Mouse (Mus musculus) lung, embryonic 16.5 days (tissue): ENCODE data around the gene Foxp1. TPM values are rescaled to one million over a fixed set of nuclear protein-coding genes. Genes with fewer than 3 reads are reported as not detected.

Experiments
- ATAC-seq: fragments of 200-750 bp; cut with Nextera tagmentation; 2 replicates; pipeline ENCODE4 v1.8.0; 2017; ENCODE audit warnings: low read depth, mild to moderate bottlenecking, moderate library complexity
- H3K27ac ChIP-seq: fragments of 300-500 bp; sonication (generic); 2 replicates; pipeline ENCODE4 v1.5.1; 2014; ENCODE audit warnings: mild to moderate bottlenecking, control low read depth, low read length
- H3K27me3 ChIP-seq: fragments of 300-500 bp; sonication (generic); 2 replicates; pipeline ENCODE4 v1.6.1; 2014; ENCODE audit warnings: low read depth, low read length, mixed read lengths; ENCODE audit not compliant: control insufficient read depth, insufficient read depth
- H3K36me3 ChIP-seq: fragments of 300-500 bp; sonication (generic); 2 replicates; pipeline ENCODE4 v1.6.1; 2014; ENCODE audit warnings: low read length; ENCODE audit not compliant: control insufficient read depth, insufficient read depth
- H3K4me1 ChIP-seq: fragments of 300-500 bp; sonication (generic); replicated peaks from 2 replicates; pipeline ENCODE4 v1.6.1; 2014; ENCODE audit warnings: low read length, mixed read lengths; ENCODE audit not compliant: control insufficient read depth, insufficient read depth
- H3K4me2 ChIP-seq: fragments of 300-500 bp; sonication (generic); 2 replicates; pipeline ENCODE4 v1.6.1; 2014; ENCODE audit warnings: low read depth, low read length, control low read depth
- H3K4me3 ChIP-seq: fragments of 300-500 bp; sonication (generic); 2 replicates; pipeline ENCODE4 v1.5.1; 2014; ENCODE audit warnings: mild to moderate bottlenecking, low read length, control low read depth
- H3K9ac ChIP-seq: fragments of 300-500 bp; sonication (generic); 2 replicates; pipeline ENCODE4 v1.6.1; 2014; ENCODE audit warnings: low read length, control low read depth
- H3K9me3 ChIP-seq: fragments of 300-500 bp; sonication (generic); 2 replicates; pipeline ENCODE4 v1.6.1; 2016; ENCODE audit warnings: low read length; ENCODE audit not compliant: control insufficient read depth
- WGBS: fragments of 180-500 bp; shearing (Covaris S2); extraction: QIAGEN DNeasy Blood & Tissue Kit; methylation state at CpG from one replicate; pipeline ENCODE4 v1.1.7; 2014; 5-methylcytosine and 5-hydroxymethylcytosine counted together
- polyA plus RNA-seq: library from polyadenylated mRNA; unstranded; fragments of >200 nt; fragmentation: Nextera tagmentation; extraction: Ambion mirVana; gene quantifications from 2 replicates; pipeline ENCODE4 v1.2.1, GENCODE M21; 2015

Foxp1 gene
- polyA plus RNA-seq, 1 experiment from 2014 or later: 116 TPM

- no peaks in the 10 kb centered on the region for H3K36me3 ChIP-seq
- no peak overlapping the region for H3K4me3 ChIP-seq
- no peaks in the 10 kb centered on the region for H3K9me3 ChIP-seq
- no peak overlapping the region for H3K27ac ChIP-seq
- no peaks in the 10 kb centered on the region for H3K27me3 ChIP-seq
- H3K4me1 ChIP-seq: peaks cover 13% of the 10 kb centered on the region; the same call in 1 of the 2 replicates
- no peak overlapping the region for H3K4me2 ChIP-seq
- 62% methylated on average over 9 of the region's 9 CpGs for WGBS
- H3K9ac ChIP-seq: no peak overlapping the region
- no peak for ATAC-seq
These were observed 119.6 kb downstream of the Foxp1 start for GRCm38 (mm10) chr6:99402941-99403340.

- H3K4me1 ChIP-seq: peaks cover 13% of the 10 kb centered on the region; the same call in 1 of the 2 replicates
- H3K9me3 ChIP-seq: no peaks in the 10 kb centered on the region
- WGBS: 63% methylated on average over 3 of the region's 3 CpGs
- H3K9ac ChIP-seq: no peak overlapping the region
- H3K36me3 ChIP-seq: 0 out of 2 replicates have a peak, but pooled peaks cover under 1% of the 10 kb centered on the region
- no peak overlapping the region for H3K4me3 ChIP-seq
- no peaks in the 10 kb centered on the region for H3K27me3 ChIP-seq
- no peak overlapping the region for H3K27ac ChIP-seq
- no peak overlapping the region for H3K4me2 ChIP-seq
- no peak for ATAC-seq
These were observed 120.2 kb downstream of the Foxp1 start for GRCm38 (mm10) chr6:99402370-99402769.

- Histone ChIP-seq H3K9ac (no peak overlapping the region), H3K27ac (no peak overlapping the region), H3K9me3 (no peaks in the 10 kb centered on the region), H3K27me3 (no peaks in the 10 kb centered on the region), H3K4me2 (no peak overlapping the region), H3K4me1 (peaks cover 13% of the 10 kb centered on the region; the same call in 1 of the 2 replicates), H3K36me3 (0 out of 2 replicates have a peak, but pooled peaks cover 3% of the 10 kb centered on the region), H3K4me3 (no peak overlapping the region)
- 51% methylated on average over 6 of the region's 6 CpGs for WGBS
- 0 out of 2 replicates have a peak, but pooled peaks have one; percentile 41 for ATAC-seq
These were observed 120.7 kb downstream of the Foxp1 start for GRCm38 (mm10) chr6:99401801-99402200.

- H3K4me2 ChIP-seq: no peak overlapping the region
- peaks cover 8% of the 10 kb centered on the region; the same call in 1 of the 2 replicates for H3K4me1 ChIP-seq
- no peaks in the 10 kb centered on the region for H3K27me3 ChIP-seq
- H3K4me3 ChIP-seq: no peak overlapping the region
- peak overlapping the region; percentile 0; the same call in 1 of the 2 replicates for H3K27ac ChIP-seq
- 43% methylated on average over 2 of the region's 2 CpGs for WGBS
- 0 out of 2 replicates have a peak, but pooled peaks have one; percentile 23 for ATAC-seq
- H3K9ac ChIP-seq: no peak overlapping the region
- no peaks in the 10 kb centered on the region for H3K9me3 ChIP-seq
- H3K36me3 ChIP-seq: 0 out of 2 replicates have a peak, but pooled peaks cover 3% of the 10 kb centered on the region
These were observed 121.3 kb downstream of the Foxp1 start for GRCm38 (mm10) chr6:99401211-99401610.

- H3K9ac ChIP-seq: no peak overlapping the region
- H3K36me3 ChIP-seq: 0 out of 2 replicates have a peak, but pooled peaks cover 3% of the 10 kb centered on the region
- H3K9me3 ChIP-seq: no peaks in the 10 kb centered on the region
- H3K27me3 ChIP-seq: no peaks in the 10 kb centered on the region
- 68% methylated on average over 12 of the region's 12 CpGs for WGBS
- no peak overlapping the region for H3K4me3 ChIP-seq
- H3K27ac ChIP-seq: no peak overlapping the region
- no peak for ATAC-seq
- H3K4me2 ChIP-seq: no peak overlapping the region
- no peaks in the 10 kb centered on the region; the same call in 1 of the 2 replicates for H3K4me1 ChIP-seq
These were observed 126.8 kb downstream of the Foxp1 start for GRCm38 (mm10) chr6:99395745-99396144.

GRCm38 (mm10) chr6:99394801-99395200 is 127.7 kb downstream of the Foxp1 start:
- no peak overlapping the region for H3K4me2 ChIP-seq
- H3K9ac ChIP-seq: no peak overlapping the region
- H3K27me3 ChIP-seq: no peaks in the 10 kb centered on the region
- H3K27ac ChIP-seq: no peak overlapping the region
- ATAC-seq: peak; percentile 15; the same call in 1 of the 2 replicates
- WGBS: 26% methylated on average over 5 of the region's 5 CpGs
- peaks cover 3% of the 10 kb centered on the region; the same call in 1 of the 2 replicates for H3K4me1 ChIP-seq
- H3K9me3 ChIP-seq: no peaks in the 10 kb centered on the region
- no peak overlapping the region for H3K4me3 ChIP-seq
- H3K36me3 ChIP-seq: 0 out of 2 replicates have a peak, but pooled peaks cover 3% of the 10 kb centered on the region

GRCm38 (mm10) chr6:99392484-99392883 is 130.0 kb downstream of the Foxp1 start:
- H3K36me3 ChIP-seq: 0 out of 2 replicates have a peak, but pooled peaks cover 3% of the 10 kb centered on the region
- no peak overlapping the region for H3K27ac ChIP-seq
- H3K9me3 ChIP-seq: no peaks in the 10 kb centered on the region
- H3K9ac ChIP-seq: no peak overlapping the region
- no peak overlapping the region for H3K4me3 ChIP-seq
- H3K27me3 ChIP-seq: no peaks in the 10 kb centered on the region
- 94% methylated on average over 6 of the region's 6 CpGs for WGBS
- H3K4me1 ChIP-seq: peaks cover 14% of the 10 kb centered on the region; the same call in 1 of the 2 replicates
- no peak overlapping the region for H3K4me2 ChIP-seq
- no peak for ATAC-seq

- H3K36me3 ChIP-seq: no peaks in the 10 kb centered on the region
- WGBS: 48% methylated on average over 19 of the region's 19 CpGs
- peak overlapping the region; percentile 21; the same call in 1 of the 2 replicates for H3K9ac ChIP-seq
- no peak overlapping the region for H3K4me3 ChIP-seq
- no peak overlapping the region for H3K4me2 ChIP-seq
- H3K27me3 ChIP-seq: no peaks in the 10 kb centered on the region
- H3K9me3 ChIP-seq: no peaks in the 10 kb centered on the region
- ATAC-seq: peak; percentile 73
- H3K4me1 ChIP-seq: peaks cover 14% of the 10 kb centered on the region; the same call in 1 of the 2 replicates
- H3K27ac ChIP-seq: peak overlapping the region; percentile 88
These were observed 133.5 kb downstream of the Foxp1 start for GRCm38 (mm10) chr6:99388741-99389675.

GRCm38 (mm10) chr6:99388023-99388422 is 134.5 kb downstream of the Foxp1 start:
- Histone ChIP-seq H3K4me3 (no peak overlapping the region), H3K9ac (no peak overlapping the region), H3K4me1 (peaks cover 14% of the 10 kb centered on the region; the same call in 1 of the 2 replicates), H3K36me3 (no peaks in the 10 kb centered on the region), H3K9me3 (no peaks in the 10 kb centered on the region), H3K4me2 (no peak overlapping the region), H3K27me3 (no peaks in the 10 kb centered on the region), H3K27ac (peak overlapping the region; percentile 88)
- 83% methylated on average over 5 of the region's 5 CpGs for WGBS
- ATAC-seq: no peak
